12 mouse cellular contexts compared by ENCODE assay signal in genomic region chr11:78146168-78146567, GRCm38 (mm10). TPM values are rescaled to one million over a fixed set of nuclear protein-coding genes. Genes with fewer than 3 reads are reported as not detected.
DNase-seq lines count a peak whose midpoint lies in the region; ATAC-seq and TF ChIP-seq lines count a peak whose summit lies in the region.
"Had no signal": no experiment of that assay in that cellular context is flagged by ENCODE, and none has a peak within 500 bp of the region (broad histone marks: within the 10 kb centered on the region; RNA-seq: fewer than 3 reads in every experiment).

No protein-coding gene starts in this region.

- H3K4me1 ChIP-seq in kidney, adult 2 months (ENCODE audit: control insufficient read depth, insufficient read depth, low read length) = peaks cover 19% of the 10 kb centered on the region
- no peaks in the 10 kb centered on the region for H3K4me1 ChIP-seq in lung, postnatal 0 days (ENCODE audit: insufficient read depth, low read depth, low read length)
- no peaks in the 10 kb centered on the region for H3K4me1 ChIP-seq in bone marrow, adult 2 months (ENCODE audit: control insufficient read depth, insufficient read depth, low read length)
- no peaks in the 10 kb centered on the region for H3K4me1 ChIP-seq in stomach, embryonic 15.5 days

- TF ChIP-seq POLR2A in kidney, adult 2 months (IDR thresholded peaks at IDR 0.05; ENCODE audit: low read depth, low read length) = no peak
- no peak for TF ChIP-seq POLR2A in bone marrow, adult 2 months (IDR thresholded peaks at IDR 0.05; ENCODE audit: borderline replicate concordance, control insufficient read depth, low read depth, low read length)

- no peaks in the 10 kb centered on the region for H3K36me3 ChIP-seq in kidney, adult 2 months (ENCODE audit: control insufficient read depth, insufficient read depth, low read length)
- 0 out of 2 replicates have a peak, but pooled peaks cover 5% of the 10 kb centered on the region for H3K36me3 ChIP-seq in lung, postnatal 0 days (ENCODE audit: insufficient read depth, low read length)
- peaks cover 27% of the 10 kb centered on the region for H3K36me3 ChIP-seq in stomach, embryonic 15.5 days

- no peak overlapping the region for H3K4me2 ChIP-seq in lung, postnatal 0 days (replicated peaks; ENCODE audit: low read depth, low read length)
- no peak overlapping the region for H3K4me2 ChIP-seq in stomach, embryonic 15.5 days
- H3K4me2 ChIP-seq: heart, embryonic 11.5 days; hindbrain, embryonic 13.5 days had no signal

- no peak for TF ChIP-seq EP300 in lung, postnatal 0 days (IDR thresholded peaks at IDR 0.05)

- no peak for ATAC-seq in lung, postnatal 0 days
- no peak; the same call in 1 of the 2 replicates for ATAC-seq in stomach, embryonic 15.5 days (ENCODE audit: insufficient read depth, low FRiP score, low read depth)

- H3K9ac ChIP-seq in lung, postnatal 0 days (replicated peaks; ENCODE audit: low read depth) = no peak overlapping the region
- H3K9ac ChIP-seq in stomach, embryonic 15.5 days = no peak overlapping the region
- H3K9ac ChIP-seq: hindbrain, embryonic 13.5 days had no signal

- no peak for DNase-seq in kidney, adult 2 months
- DNase-seq in kidney, postnatal 25 days = no peak
- no peak for DNase-seq in lung, postnatal 0 days (ENCODE audit: low spot score)
- DNase-seq in lung, postnatal 10 days = no peak
- no peak for DNase-seq in right cerebral cortex, postnatal 36 days (ENCODE audit: low spot score in 2 of 2)
- DNase-seq: adrenal gland, postnatal 14 days; layer of hippocampus, adult 9-11 months had no signal

- no peaks in the 10 kb centered on the region for H3K9me3 ChIP-seq in lung, postnatal 0 days (ENCODE audit: low read length)
- H3K9me3 ChIP-seq in stomach, embryonic 15.5 days = no peaks in the 10 kb centered on the region
- H3K9me3 ChIP-seq: hindbrain, embryonic 13.5 days had no signal

- peak overlapping the region; percentile 42; the same call in 1 of the 2 replicates for H3K27ac ChIP-seq in kidney, adult 2 months (ENCODE audit: insufficient read depth, low read depth, low read length)
- no peak overlapping the region for H3K27ac ChIP-seq in lung, postnatal 0 days (ENCODE audit: low read length)
- no peak overlapping the region for H3K27ac ChIP-seq in bone marrow, adult 2 months (ENCODE audit: control insufficient read depth, insufficient read depth, low read depth, low read length, poor library complexity)
- peak overlapping the region; percentile 73 for H3K27ac ChIP-seq in stomach, embryonic 15.5 days
- H3K27ac ChIP-seq: hindbrain, embryonic 13.5 days; macrophage had no signal

- TF ChIP-seq CTCF in kidney, adult 2 months (conservative IDR thresholded peaks at IDR 0.05; ENCODE audit: insufficient read depth, insufficient read length, low read depth, low read length) = peak; percentile 29; the same call in 1 of the 2 replicates
- TF ChIP-seq CTCF in lung, postnatal 0 days (IDR thresholded peaks at IDR 0.05) = peak; percentile 43
- TF ChIP-seq CTCF in bone marrow, adult 2 months (IDR thresholded peaks at IDR 0.05; ENCODE audit: control insufficient read depth, insufficient read depth, low read length) = peak; percentile 22; the same call in 1 of the 2 replicates

- 85% methylated on average over 5 of the region's 5 CpGs for WGBS in kidney, adult 2 months
- 89% methylated on average over 5 of the region's 5 CpGs for WGBS in lung, postnatal 0 days
- 87% methylated on average over 5 of the region's 5 CpGs for WGBS in bone marrow, adult 2 months
- WGBS in stomach, embryonic 15.5 days = 80% methylated on average over 5 of the region's 5 CpGs

- no peaks in the 10 kb centered on the region for H3K27me3 ChIP-seq in kidney, adult 2 months (replicated peaks; ENCODE audit: control insufficient read depth, insufficient read depth, low read length)
- H3K27me3 ChIP-seq in lung, postnatal 0 days (replicated peaks; ENCODE audit: insufficient read depth, low read length) = no peaks in the 10 kb centered on the region
- H3K27me3 ChIP-seq in stomach, embryonic 15.5 days (replicated peaks) = no peaks in the 10 kb centered on the region
- H3K27me3 ChIP-seq: hindbrain, embryonic 13.5 days had no signal

- no peak overlapping the region for H3K4me3 ChIP-seq in kidney, adult 2 months (ENCODE audit: insufficient read depth, low read depth, low read length)
- H3K4me3 ChIP-seq in lung, postnatal 0 days (ENCODE audit: low read depth, low read length) = no peak overlapping the region
- no peak overlapping the region for H3K4me3 ChIP-seq in bone marrow, adult 2 months (replicated peaks; ENCODE audit: control insufficient read depth, low read depth, low read length)
- no peak overlapping the region for H3K4me3 ChIP-seq in stomach, embryonic 15.5 days (replicated peaks)
- H3K4me3 ChIP-seq: hindbrain, embryonic 13.5 days had no signal

RNA-seq across cellular contexts. Expression of gene Traf4, which starts 19.2 kb away (rescaled TPM):
- polyA plus RNA-seq in kidney, adult 2 months (2012; rRNA removed) = 108 and 126 TPM in 2 replicates
- 33.0 and 33.9 TPM in 2 replicates for polyA plus RNA-seq in lung, postnatal 0 days (2015; fragmentation: Nextera tagmentation; extraction: Ambion mirVana)
- 20.6 and 30.0 TPM in 2 replicates for polyA plus RNA-seq in bone marrow, adult 2 months (2011; ENCODE audit: insufficient read depth, insufficient read length, low replicate concordance, missing spikeins)
- 57.3 and 67.4 TPM in 2 replicates for polyA plus RNA-seq in stomach, embryonic 15.5 days (2015; fragmentation: Nextera tagmentation; extraction: Ambion mirVana)

RNA-seq across cellular contexts. Expression of gene Nek8, which starts 30.3 kb away (rescaled TPM):
- polyA plus RNA-seq in kidney, adult 2 months (2012; rRNA removed) = 18.3 and 24.6 TPM in 2 replicates
- 11.7 and 14.4 TPM in 2 replicates for polyA plus RNA-seq in lung, postnatal 0 days (2015; fragmentation: Nextera tagmentation; extraction: Ambion mirVana)
- polyA plus RNA-seq in bone marrow, adult 2 months (2011; ENCODE audit: insufficient read depth, insufficient read length, low replicate concordance, missing spikeins) = 10.4 and 17.8 TPM in 2 replicates
- 15.4 and 18.2 TPM in 2 replicates for polyA plus RNA-seq in stomach, embryonic 15.5 days (2015; fragmentation: Nextera tagmentation; extraction: Ambion mirVana)

RNA-seq across cellular contexts. Expression of gene Tlcd1, which starts 30.3 kb away (rescaled TPM):
- polyA plus RNA-seq in kidney, adult 2 months (2012; rRNA removed) = 78.2 and 144 TPM in 2 replicates
- 18.2 and 20.0 TPM in 2 replicates for polyA plus RNA-seq in lung, postnatal 0 days (2015; fragmentation: Nextera tagmentation; extraction: Ambion mirVana)
- polyA plus RNA-seq in bone marrow, adult 2 months (2011; ENCODE audit: insufficient read depth, insufficient read length, low replicate concordance, missing spikeins) = 48.0 and 66.6 TPM in 2 replicates
- 29.8 and 30.8 TPM in 2 replicates for polyA plus RNA-seq in stomach, embryonic 15.5 days (2015; fragmentation: Nextera tagmentation; extraction: Ambion mirVana)

RNA-seq across cellular contexts. Expression of gene Rpl23a, which starts 37.2 kb away (rescaled TPM):
- polyA plus RNA-seq in kidney, adult 2 months (2012; rRNA removed) = 153 and 278 TPM in 2 replicates
- 991 and 1,079 TPM in 2 replicates for polyA plus RNA-seq in lung, postnatal 0 days (2015; fragmentation: Nextera tagmentation; extraction: Ambion mirVana)
- 181 and 299 TPM in 2 replicates for polyA plus RNA-seq in bone marrow, adult 2 months (2011; ENCODE audit: insufficient read depth, insufficient read length, low replicate concordance, missing spikeins)
- polyA plus RNA-seq in stomach, embryonic 15.5 days (2015; fragmentation: Nextera tagmentation; extraction: Ambion mirVana) = 1,236 and 1,312 TPM in 2 replicates

RNA-seq across cellular contexts. Expression of gene Rab34, which starts 42.1 kb away (rescaled TPM):
- polyA plus RNA-seq in kidney, adult 2 months (2012; rRNA removed) = 78.1 and 92.4 TPM in 2 replicates
- 103 and 104 TPM in 2 replicates for polyA plus RNA-seq in lung, postnatal 0 days (2015; fragmentation: Nextera tagmentation; extraction: Ambion mirVana)
- polyA plus RNA-seq in bone marrow, adult 2 months (2011; ENCODE audit: insufficient read depth, insufficient read length, low replicate concordance, missing spikeins) = 5.2 and 8.6 TPM in 2 replicates
- polyA plus RNA-seq in stomach, embryonic 15.5 days (2015; fragmentation: Nextera tagmentation; extraction: Ambion mirVana) = 111 and 120 TPM in 2 replicates

Comparison
In these comparisons a context has a peak if more than half of its experiments do, and no peak if none do; other contexts are left out.
1. H3K27ac ChIP-seq: peak in kidney, adult 2 months (single experiment) and stomach, embryonic 15.5 days (single experiment); none in lung, postnatal 0 days (single experiment) and bone marrow, adult 2 months (single experiment).
2. Peak in every context shown above with its lines, with median percentiles within 50 percentile points of each other: CTCF ChIP-seq.